Mouse (Mus musculus) E14TG2a.4 (cell line): ENCODE data around the gene Tasp1.
"Not testable (repeated sequence)": the region's sequence is repeated elsewhere in the genome, so short reads cannot be mapped to it uniquely, and the experiment has no call there.

Experiments
- CTCF ChIP-seq: conservative IDR thresholded peaks from 2 replicates; pipeline ENCODE4 v1.5.1; 2014; ENCODE audit warnings: low read length
- NANOG ChIP-seq: IDR thresholded peaks from 2 replicates; pipeline ENCODE4 v1.6.1; 2014; ENCODE audit warnings: borderline replicate concordance, low read length, mixed read lengths
- POU5F1 ChIP-seq: IDR thresholded peaks from 2 replicates; pipeline ENCODE4 v1.6.1; 2014; ENCODE audit warnings: low read length, borderline replicate concordance

DNA sequence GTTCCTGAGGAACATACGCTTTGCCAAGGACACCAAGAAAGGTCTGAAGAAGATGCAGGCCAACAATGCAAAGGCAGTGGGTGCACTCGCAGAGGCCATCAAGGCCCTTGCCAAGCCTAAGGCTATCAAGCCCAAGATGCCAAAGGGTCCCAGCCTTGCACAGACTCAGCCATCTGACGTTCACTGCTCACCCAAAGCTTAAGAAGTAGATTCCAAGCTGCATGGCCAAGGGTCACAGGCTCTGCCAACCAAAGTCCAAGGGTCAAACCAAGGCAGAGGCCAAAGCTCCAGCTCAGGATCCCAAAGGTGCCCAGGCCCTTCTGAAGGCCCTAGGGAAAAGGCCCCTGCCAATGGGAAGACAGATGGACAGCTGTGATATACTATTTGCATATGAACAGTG is 203.2 kb downstream of the Tasp1 start:
- TF ChIP-seq CTCF, POU5F1, NANOG: not testable (repeated sequence)
